Mouse (Mus musculus) cerebellum, adult 11-12 months (tissue): ENCODE data around the gene Col4a2.
A peak's percentile ranks its signal among the peaks of the same experiment; 100 is the strongest.

ENCODE experiments used
- DNase-seq: peaks from one replicate; pipeline ENCODE4 v3.0.0; 2022

The Col4a2 gene

GRCm38 (mm10) chr8:11362278-11363214 lies 49.9 kb downstream of the Col4a2 start:
- no peak for DNase-seq

- DNase-seq = no peak
Measured at GRCm38 (mm10) chr8:11363340-11364126, 50.9 kb downstream of the Col4a2 start.

- no peak for DNase-seq
Measured at GRCm38 (mm10) chr8:11366251-11366650, 53.6 kb downstream of the Col4a2 start.

GRCm38 (mm10) chr8:11366741-11367140 lies 54.1 kb downstream of the Col4a2 start:
- DNase-seq = no peak

GRCm38 (mm10) chr8:11367670-11368069 lies 55.1 kb downstream of the Col4a2 start:
- DNase-seq = no peak

- no peak for DNase-seq
Measured at GRCm38 (mm10) chr8:11369526-11370203, 57.1 kb downstream of the Col4a2 start.

GRCm38 (mm10) chr8:11371347-11371746 lies 58.7 kb downstream of the Col4a2 start:
- DNase-seq = no peak

- no peak for DNase-seq
Measured at GRCm38 (mm10) chr8:11372080-11372479, 59.5 kb downstream of the Col4a2 start.

GRCm38 (mm10) chr8:11373643-11374325 lies 61.2 kb downstream of the Col4a2 start:
- DNase-seq = no peak

GRCm38 (mm10) chr8:11374326-11375076 lies 61.9 kb downstream of the Col4a2 start:
- no peak for DNase-seq

- DNase-seq = no peak
Measured at GRCm38 (mm10) chr8:11375749-11376438, 63.3 kb downstream of the Col4a2 start.

- DNase-seq = no peak
Measured at GRCm38 (mm10) chr8:11377391-11378210, 65.0 kb downstream of the Col4a2 start.

GRCm38 (mm10) chr8:11379590-11379989 lies 67.0 kb downstream of the Col4a2 start:
- DNase-seq = no peak

GRCm38 (mm10) chr8:11381544-11381943 lies 68.9 kb downstream of the Col4a2 start:
- DNase-seq = no peak

- DNase-seq = peak; percentile 28
Measured at GRCm38 (mm10) chr8:11382059-11382810, 69.6 kb downstream of the Col4a2 start.

GRCm38 (mm10) chr8:11382933-11383332 lies 70.3 kb downstream of the Col4a2 start:
- no peak for DNase-seq

- DNase-seq = no peak
Measured at GRCm38 (mm10) chr8:11383379-11383778, 70.8 kb downstream of the Col4a2 start.

- DNase-seq = no peak
Measured at GRCm38 (mm10) chr8:11384841-11385240, 72.2 kb downstream of the Col4a2 start.

- DNase-seq = no peak
Measured at GRCm38 (mm10) chr8:11385272-11385905, 72.8 kb downstream of the Col4a2 start.
